Mouse (Mus musculus) forebrain, embryonic 11.5 days (tissue): ENCODE results near the gene Sptbn4. TPM values are rescaled to one million over a fixed set of nuclear protein-coding genes. Genes with fewer than 3 reads are reported as not detected.

ENCODE experiments used
- ATAC-seq: fragments of 200-750 bp; cut with Nextera tagmentation; replicated peaks from 2 replicates; pipeline ENCODE4 v1.8.0; 2017; ENCODE audit warnings: moderate TSS enrichment; ENCODE audit not compliant: low FRiP score
- DNase-seq: peaks from one replicate; pipeline ENCODE4 v3.0.0-alpha.2; 2017; ENCODE audit warnings: low spot score
- H3K27ac ChIP-seq: fragments of 300-500 bp; sonication (generic); 2 replicates; pipeline ENCODE4 v1.5.1; 2014; ENCODE audit warnings: low read depth, low read length
- H3K27me3 ChIP-seq: fragments of 300-500 bp; sonication (generic); 2 replicates; pipeline ENCODE4 v1.6.1; 2014; ENCODE audit warnings: mild to moderate bottlenecking, low read length, mixed read lengths; ENCODE audit not compliant: control insufficient read depth, insufficient read depth
- H3K36me3 ChIP-seq: fragments of 300-500 bp; sonication (generic); 2 replicates; pipeline ENCODE4 v1.6.1; 2014; ENCODE audit warnings: mild to moderate bottlenecking, low read length, moderate library complexity, mixed read lengths; ENCODE audit not compliant: control insufficient read depth, insufficient read depth
- H3K4me1 ChIP-seq: fragments of 300-500 bp; sonication (generic); replicated peaks from 2 replicates; pipeline ENCODE4 v1.6.1; 2014; ENCODE audit warnings: low read length, mixed read lengths; ENCODE audit not compliant: control insufficient read depth, insufficient read depth
- H3K4me2 ChIP-seq: fragments of 300-500 bp; sonication (generic); 2 replicates; pipeline ENCODE4 v1.6.1; 2014; ENCODE audit warnings: low read depth, mild to moderate bottlenecking, low read length, moderate library complexity, mixed read lengths; ENCODE audit not compliant: severe bottlenecking
- H3K4me3 ChIP-seq: fragments of 300-500 bp; sonication (generic); 2 replicates; pipeline ENCODE4 v1.5.1; 2014; ENCODE audit warnings: low read depth, low read length
- H3K9ac ChIP-seq: fragments of 300-500 bp; sonication (generic); 2 replicates; pipeline ENCODE4 v1.6.1; 2014; ENCODE audit warnings: low read length
- H3K9me3 ChIP-seq: fragments of 300-500 bp; sonication (generic); 2 replicates; pipeline ENCODE4 v1.6.1; 2016; ENCODE audit warnings: low read length, mixed read lengths; ENCODE audit not compliant: control insufficient read depth
- WGBS: fragments of 180-500 bp; shearing (Covaris S2); extraction: QIAGEN DNeasy Blood & Tissue Kit; methylation state at CpG from one replicate; pipeline ENCODE4 v1.1.7; 2014; 5-methylcytosine and 5-hydroxymethylcytosine counted together
- polyA plus RNA-seq: library from polyadenylated mRNA; unstranded; fragments of >200 nt; fragmentation: Nextera tagmentation; extraction: Ambion mirVana; gene quantifications from 2 replicates; pipeline ENCODE4 v1.2.1, GENCODE M21; 2014

Sptbn4 gene
- polyA plus RNA-seq, 1 experiment from 2014 or later = 0.19 TPM

DNA sequence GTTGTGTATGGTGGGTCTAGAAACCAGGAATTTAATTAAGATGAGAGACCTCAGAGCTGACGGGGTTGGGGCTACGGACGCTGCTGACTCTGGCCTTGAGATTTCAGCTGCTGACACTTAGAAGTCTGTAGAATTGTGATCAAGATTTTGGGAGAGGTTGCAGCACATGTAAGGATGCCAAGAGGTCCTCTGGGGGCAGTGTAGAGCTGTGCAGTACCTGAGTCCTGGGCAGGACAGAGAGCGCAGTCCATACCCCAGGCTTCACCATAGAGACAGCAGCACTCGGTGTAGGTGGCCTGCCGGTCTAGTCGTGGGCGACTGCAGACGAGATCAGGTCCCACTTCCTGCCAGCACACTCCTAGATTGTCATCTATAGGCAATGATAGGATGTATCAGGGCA is 139.9 kb downstream of the Sptbn4 start:
- WGBS = 68% methylated on average over 9 of the region's 9 CpGs
- 0 out of 2 replicates have a peak, but pooled peaks cover 1% of the 10 kb centered on the region for H3K4me1 ChIP-seq
- ATAC-seq = no peak

More for the DNA sequence above, 139.9 kb downstream of the Sptbn4 start:
- peaks cover 9% of the 10 kb centered on the region; the same call in 1 of the 2 replicates for H3K27me3 ChIP-seq
- no peak overlapping the region for H3K4me3 ChIP-seq
- no peaks in the 10 kb centered on the region for H3K36me3 ChIP-seq
- no peak overlapping the region for H3K4me2 ChIP-seq
- no peak overlapping the region for H3K9ac ChIP-seq
- DNase-seq = no peak
- H3K27ac ChIP-seq = no peak overlapping the region
- H3K9me3 ChIP-seq = no peaks in the 10 kb centered on the region

Other genes with a start within 250 kb of the Sptbn4 start
- 6.6 and 8.1 TPM in 2 replicates for gene Itpkc, start 219.0 kb downstream of the Sptbn4 start, polyA plus RNA-seq
- 15.1 and 18.1 TPM in 2 replicates for gene Coq8b, start 214.7 kb downstream of the Sptbn4 start, polyA plus RNA-seq
- 19.1 and 20.1 TPM in 2 replicates for gene Numbl, start 189.3 kb downstream of the Sptbn4 start, polyA plus RNA-seq
- gene Ltbp4, start 110.0 kb downstream of the Sptbn4 start, polyA plus RNA-seq = 11.9 and 13.0 TPM in 2 replicates
- gene Shkbp1, start 91.7 kb downstream of the Sptbn4 start, polyA plus RNA-seq = 64.3 and 67.6 TPM in 2 replicates
- gene Gm20479, start 90.3 kb downstream of the Sptbn4 start, polyA plus RNA-seq = not detected in 2 replicates
- 34.4 and 38.0 TPM in 2 replicates for gene Blvrb, start 292 bp upstream of the Sptbn4 start, polyA plus RNA-seq
- gene Sertad3, start 26.1 kb upstream of the Sptbn4 start, polyA plus RNA-seq = 23.0 and 23.4 TPM in 2 replicates
- gene Sertad1, start 39.2 kb upstream of the Sptbn4 start, polyA plus RNA-seq = 16.3 and 18.2 TPM in 2 replicates
- gene Prx, start 51.6 kb upstream of the Sptbn4 start, polyA plus RNA-seq = 1.2 and 1.3 TPM in 2 replicates
- 0.52 and 0.93 TPM in 2 replicates for gene Hipk4, start 75.6 kb upstream of the Sptbn4 start, polyA plus RNA-seq
- gene Pld3, start 105.5 kb upstream of the Sptbn4 start, polyA plus RNA-seq = 52.1 and 56.4 TPM in 2 replicates
- gene 2310022A10Rik, start 105.5 kb upstream of the Sptbn4 start, polyA plus RNA-seq = 34.0 and 34.1 TPM in 2 replicates
- 72.3 and 75.2 TPM in 2 replicates for gene Akt2, start 143.9 kb upstream of the Sptbn4 start, polyA plus RNA-seq
- 12.6 and 13.9 TPM in 2 replicates for gene Ttc9b, start 206.2 kb upstream of the Sptbn4 start, polyA plus RNA-seq
- 10.3 and 12.5 TPM in 2 replicates for gene Map3k10, start 226.9 kb upstream of the Sptbn4 start, polyA plus RNA-seq
- 7.8 and 10.3 TPM in 2 replicates for gene Zfp607b, start 241.7 kb upstream of the Sptbn4 start, polyA plus RNA-seq